Mouse (Mus musculus) kidney, embryonic 14.5 days (tissue): ENCODE data around the gene Eme1. TPM values are rescaled to one million over a fixed set of nuclear protein-coding genes. Genes with fewer than 3 reads are reported as not detected.

Source experiments
- polyA plus RNA-seq: library from polyadenylated mRNA; unstranded; fragments of >200 nt; fragmentation: Nextera tagmentation; extraction: Ambion mirVana; gene quantifications from 2 replicates; pipeline ENCODE4 v1.2.1, GENCODE M21; 2014

Gene Eme1
- polyA plus RNA-seq, 1 experiment from 2014 or later: 33.6 TPM

Other genes starting within 250 kb of the Eme1 start
- 8.7 and 14.1 TPM in 2 replicates for gene Cacna1g, start 179.8 kb downstream of the Eme1 start, polyA plus RNA-seq
- 0.07 and 0.23 TPM in 2 replicates for gene Spata20, start 167.8 kb downstream of the Eme1 start, polyA plus RNA-seq
- 13.4 and 16.4 TPM in 2 replicates for gene Epn3, start 154.0 kb downstream of the Eme1 start, polyA plus RNA-seq
- gene Mycbpap, start 132.2 kb downstream of the Eme1 start, polyA plus RNA-seq: 1.6 and 2.6 TPM in 2 replicates
- gene Rsad1, start 104.7 kb downstream of the Eme1 start, polyA plus RNA-seq: 4.1 and 4.5 TPM in 2 replicates
- gene Chad, start 88.9 kb downstream of the Eme1 start, polyA plus RNA-seq: 0.14 TPM in 1 of 2 replicates, not detected in the other
- 9.1 and 11.5 TPM in 2 replicates for gene Acsf2, start 52.1 kb downstream of the Eme1 start, polyA plus RNA-seq
- gene Lrrc59, start 24.2 kb downstream of the Eme1 start, polyA plus RNA-seq: 118 and 197 TPM in 2 replicates
- 154 and 193 TPM in 2 replicates for gene Mrpl27, start 197 bp downstream of the Eme1 start, polyA plus RNA-seq
- gene Xylt2, start 23.6 kb upstream of the Eme1 start, polyA plus RNA-seq: 16.8 and 18.5 TPM in 2 replicates
- gene Gm11541, start 50.5 kb upstream of the Eme1 start, polyA plus RNA-seq: 0.23 and 0.99 TPM in 2 replicates
- gene Cdc34b, start 87.8 kb upstream of the Eme1 start, polyA plus RNA-seq: not detected in 2 replicates
- not detected in 2 replicates for gene Tmem92, start 128.7 kb upstream of the Eme1 start, polyA plus RNA-seq